Mouse (Mus musculus) heart, adult 2 months (tissue): ENCODE measurements around the gene Ube2n. TPM values are rescaled to one million over a fixed set of nuclear protein-coding genes. Genes with fewer than 3 reads are reported as not detected.

Experiments
- DNase-seq, 2 experiments: peaks; one replicate each; pipeline ENCODE4 v3.0.0; 2021
- H3K27ac ChIP-seq: fragments of 200-600 bp; 2 replicates; pipeline ENCODE4 v1.8.1; 2022
- H3K27me3 ChIP-seq: fragments of 200-500 bp; 2 replicates; pipeline ENCODE4 v1.6.1; 2012; ENCODE audit warnings: mild to moderate bottlenecking, low read length, inconsistent platforms, mixed read lengths; ENCODE audit not compliant: control insufficient read depth, insufficient read depth
- H3K36me3 ChIP-seq: fragments of 200-500 bp; 2 replicates; pipeline ENCODE4 v1.6.1; 2012; ENCODE audit warnings: low read length, inconsistent platforms; ENCODE audit not compliant: control insufficient read depth, insufficient read depth
- H3K4me1 ChIP-seq: fragments of 200-500 bp; 2 replicates; pipeline ENCODE4 v1.6.1; 2011; ENCODE audit warnings: low read length; ENCODE audit not compliant: control insufficient read depth, insufficient read depth
- H3K4me3 ChIP-seq: fragments of 200-600 bp; 2 replicates; pipeline ENCODE4 v1.8.1; 2022
- H3K79me2 ChIP-seq: fragments of 200-500 bp; replicated peaks from 2 replicates; pipeline ENCODE4 v1.6.1; 2012; ENCODE audit warnings: mild to moderate bottlenecking, inconsistent platforms, low read length, moderate library complexity, mixed read lengths; ENCODE audit not compliant: control insufficient read depth, insufficient read depth
- H3K9ac ChIP-seq: fragments of 200-500 bp; 2 replicates; pipeline ENCODE4 v1.6.1; 2012; ENCODE audit warnings: low read depth, mild to moderate bottlenecking, control low read depth, inconsistent platforms, low read length, mixed read lengths
- CTCF ChIP-seq: fragments of 200-600 bp; IDR thresholded peaks from 2 replicates; pipeline ENCODE4 v1.8.1; 2022; ENCODE audit warnings: antibody characterized with exemption, mild to moderate bottlenecking, moderate library complexity
- EP300 ChIP-seq: fragments of 200-500 bp; IDR thresholded peaks from 2 replicates; pipeline ENCODE4 v1.6.1; 2011; ENCODE audit warnings: low read depth, low read length, control low read depth; ENCODE audit not compliant: insufficient read depth
- POLR2A ChIP-seq: fragments of 200-500 bp; IDR thresholded peaks from 2 replicates; pipeline ENCODE4 v1.6.1; 2011; ENCODE audit warnings: mild to moderate bottlenecking, low read depth, low read length, control low read depth; ENCODE audit not compliant: insufficient read depth
- WGBS: fragments of 180-500 bp; shearing (Covaris S2); methylation state at CpG from one replicate; pipeline ENCODE4 v1.1.7; 2018; 5-methylcytosine and 5-hydroxymethylcytosine counted together
- intact Hi-C: fragments of 180-260 bp; cut with DNase I; formaldehyde crosslinking; loops from one replicate; pipeline ENCODE4 v1.15.1; 2025
- long read RNA-seq: library from polyadenylated mRNA; stranded (forward); transcript quantifications from one replicate; pipeline ENCODE4 v2.0.0, GENCODE M21; 2021
- polyA plus RNA-seq: library from polyadenylated mRNA; depleted of rRNA; stranded (reverse); fragments of >200 nt; gene quantifications from 2 replicates; pipeline ENCODE4 v1.2.3, GENCODE M21; 2012; rRNA removed
- total RNA-seq, 2 experiments: library from RNA; stranded (reverse); gene quantifications; 2 replicates each; pipeline ENCODE4 v1.2.3; 2021

Gene Ube2n
- 10 to 100 TPM; 89.5 to 89.7 TPM for total RNA-seq
- polyA plus RNA-seq = 48.8 and 98.2 TPM in 2 replicates
- long read RNA-seq, transcript Ube2n-201 (4 exons, 3,867 nt) = major isoform, 54 of 60 reads
- long read RNA-seq, partial matches to known transcripts = 2 of 60 reads
- long read RNA-seq, other reads (novel, unspliced or antisense) = 4 of 60 reads

DNA sequence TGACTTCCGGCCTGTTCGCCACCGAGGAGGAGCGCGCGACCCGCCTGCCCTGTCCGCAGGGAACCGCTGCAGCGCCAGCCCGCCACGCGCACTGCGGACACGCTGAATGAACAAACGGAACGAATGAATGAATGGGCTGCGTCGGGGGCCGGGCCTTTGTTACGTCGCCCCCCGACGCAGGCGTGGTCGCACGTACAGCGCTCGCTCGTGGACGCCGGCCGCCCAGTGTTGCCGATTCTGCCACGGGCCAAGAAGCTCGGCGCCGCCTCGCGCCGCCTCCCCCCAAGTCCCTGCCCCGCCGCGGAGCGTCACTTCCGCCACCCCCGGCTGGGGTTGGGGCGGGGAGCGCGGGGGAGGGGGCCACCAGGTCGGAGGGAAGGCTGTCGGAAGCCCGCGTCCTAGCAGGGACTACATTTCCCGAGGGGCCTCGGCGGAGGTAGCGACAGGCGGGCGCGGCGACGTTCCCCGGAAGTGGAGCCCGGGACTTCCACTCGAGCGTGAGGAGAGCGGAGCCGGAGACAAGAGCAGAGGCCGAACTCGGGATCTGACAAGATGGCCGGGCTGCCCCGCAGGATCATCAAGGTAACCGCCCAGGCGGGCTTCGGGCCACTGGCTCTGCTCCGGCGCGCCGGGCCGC, at the start of gene Ube2n:
Gene Ube2n, plus strand, starts transcription at position 490 of the 637 bp plus-strand sequence.
- H3K27me3 ChIP-seq = no peaks in the 10 kb centered on the region
- H3K4me3 ChIP-seq = peak within 1 kb of the TSS; percentile 86
- H3K79me2 ChIP-seq = peaks cover 3% of the 10 kb centered on the region; the same call in 1 of the 2 replicates
- H3K4me1 ChIP-seq = peaks cover 9% of the 10 kb centered on the region
- peak within 1 kb of the TSS; percentile 93 for H3K27ac ChIP-seq
- TF ChIP-seq EP300 (peak; percentile 7; the same call in 1 of the 2 replicates), POLR2A (peak; percentile 77), CTCF (0 out of 2 replicates have a peak, but pooled peaks have one; percentile 10)
- intact Hi-C loops = loop anchor here (2.0 kb wide), 1 partner anchor 14 kb away; the partner anchor contains the start of gene Mrpl42
- WGBS = under 1% methylated on average over 81 of the region's 81 CpGs
- peak within 1 kb of the TSS; percentile 93 for H3K9ac ChIP-seq
- peak; percentile 98 to 99 for DNase-seq
- peaks cover 6% of the 10 kb centered on the region for H3K36me3 ChIP-seq

DNA sequence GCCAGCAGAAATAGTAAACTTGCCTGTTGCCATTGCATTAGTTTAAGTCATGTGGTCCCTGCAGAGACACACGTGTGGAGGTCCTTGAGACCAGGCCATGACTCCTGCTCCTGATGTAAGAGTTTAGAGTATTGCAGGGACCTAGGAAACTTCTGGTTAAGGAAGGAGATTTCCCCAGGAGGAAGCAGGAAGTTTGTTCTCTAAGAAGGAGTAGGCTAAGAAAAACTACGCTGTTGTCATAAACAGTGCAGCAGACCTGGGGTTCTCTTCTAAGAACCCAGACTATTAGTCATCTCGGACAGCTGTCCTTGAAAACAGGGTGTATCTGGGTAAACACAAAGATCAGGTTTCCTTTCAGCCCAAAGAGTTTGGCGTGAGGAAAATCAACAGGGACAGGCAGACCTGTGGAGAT, 49.5 kb upstream of the Ube2n start:
- 32% methylated on average over 4 of the region's 4 CpGs for WGBS
- no peak for TF ChIP-seq CTCF
- TF ChIP-seq EP300 = no peak
- TF ChIP-seq POLR2A = no peak
- Histone ChIP-seq H3K36me3 (no peaks in the 10 kb centered on the region), H3K4me1 (no peaks in the 10 kb centered on the region; the same call in none of the 2 replicates), H3K27ac (no peak overlapping the region), H3K4me3 (no peak overlapping the region), H3K9ac (no peak overlapping the region), H3K79me2 (no peaks in the 10 kb centered on the region), H3K27me3 (no peaks in the 10 kb centered on the region)
- intact Hi-C loops = no loop called here
- no peak for DNase-seq

DNA sequence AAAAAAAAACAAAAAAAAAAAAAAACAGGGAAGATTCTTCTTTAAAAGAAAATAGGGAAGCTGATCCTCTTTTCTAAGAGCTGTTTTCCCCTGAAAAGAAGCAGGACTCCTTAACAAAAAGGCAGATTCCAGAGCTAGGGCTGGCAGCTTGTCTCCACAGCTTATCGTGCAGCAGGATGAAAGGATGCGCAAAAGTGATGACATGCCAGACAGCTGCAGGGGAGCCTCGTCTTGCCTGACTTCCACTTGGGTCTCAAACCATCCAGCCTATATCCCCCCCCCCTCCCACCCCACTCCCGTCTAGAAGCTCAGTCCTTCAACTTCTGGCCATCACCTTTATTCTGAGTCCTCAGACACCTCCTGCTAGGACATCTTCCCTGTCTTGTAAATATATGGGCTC, 46.1 kb upstream of the Ube2n start:
- no peak overlapping the region for H3K4me3 ChIP-seq
- DNase-seq = no peak
- WGBS = 69% methylated on average over 4 of the region's 4 CpGs

DNA sequence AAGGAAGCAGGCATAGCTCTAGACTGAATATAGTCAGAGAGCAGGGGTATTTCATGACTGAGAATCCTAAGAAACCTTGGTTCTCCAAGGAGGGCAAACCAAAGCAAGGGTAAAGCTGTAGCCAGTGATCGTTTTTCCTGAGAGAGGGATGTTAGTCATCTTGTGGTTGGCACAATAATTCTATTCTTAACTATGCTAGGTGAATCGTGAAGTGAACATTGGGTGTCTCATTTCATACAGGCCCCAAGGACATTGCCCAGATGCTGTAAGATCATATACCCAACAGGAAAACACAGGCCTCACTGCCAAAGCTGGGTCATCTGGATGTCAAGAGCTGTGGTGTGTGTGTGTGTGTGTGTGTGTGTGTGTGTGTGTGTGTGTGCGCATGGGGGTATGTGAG, 43.8 kb upstream of the Ube2n start:
- Histone ChIP-seq H3K4me3 (no peak overlapping the region), H3K27ac (no peak overlapping the region), H3K36me3 (no peaks in the 10 kb centered on the region), H3K4me1 (no peaks in the 10 kb centered on the region), H3K79me2 (no peaks in the 10 kb centered on the region), H3K27me3 (no peaks in the 10 kb centered on the region), H3K9ac (no peak overlapping the region)
- intact Hi-C loops = no loop called here
- DNase-seq = no peak
- TF ChIP-seq CTCF (no peak), POLR2A (no peak), EP300 (no peak)
- WGBS = 80% methylated on average over 3 of the region's 3 CpGs

More for the DNA sequence above, 46.1 kb upstream of the Ube2n start:
- Histone ChIP-seq H3K27ac (no peak overlapping the region), H3K9ac (no peak overlapping the region), H3K4me1 (no peaks in the 10 kb centered on the region; the same call in none of the 2 replicates), H3K79me2 (no peaks in the 10 kb centered on the region), H3K36me3 (no peaks in the 10 kb centered on the region), H3K27me3 (no peaks in the 10 kb centered on the region)
- intact Hi-C loops = no loop called here
- TF ChIP-seq CTCF (no peak), EP300 (no peak)

DNA sequence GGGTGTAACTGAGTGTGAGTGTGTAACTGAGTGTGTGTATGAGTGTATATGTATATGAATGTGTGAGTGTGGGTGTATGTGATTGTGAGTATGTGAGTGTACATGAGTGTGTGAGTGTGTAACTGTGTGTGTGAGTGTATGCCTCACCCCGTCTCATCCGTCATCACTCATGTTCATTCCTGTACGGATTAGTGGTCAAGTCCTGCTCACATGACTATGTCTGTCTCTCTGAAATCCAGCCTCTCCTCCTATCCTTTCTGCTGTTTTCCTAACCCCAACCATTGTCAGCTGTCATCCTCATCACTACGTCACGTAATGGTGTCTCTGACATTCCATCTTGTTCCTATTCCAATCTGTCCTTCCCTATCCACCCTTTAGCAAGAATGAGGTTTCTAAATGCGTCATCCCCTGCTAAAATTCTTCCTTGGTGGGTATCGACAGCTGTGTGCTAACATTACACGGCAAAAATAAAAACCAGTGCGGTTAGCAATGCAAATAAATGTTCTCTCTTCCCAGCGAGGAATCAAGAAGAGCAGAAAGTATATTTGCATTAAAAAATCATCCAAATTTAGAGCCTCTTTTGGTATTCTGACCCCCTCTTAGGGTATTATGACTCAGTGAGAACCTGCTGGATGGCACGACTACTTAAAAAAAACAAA, 42.9 kb upstream of the Ube2n start:
- intact Hi-C loops = no loop called here
- no peak overlapping the region for H3K27ac ChIP-seq
- no peak overlapping the region for H3K9ac ChIP-seq
- H3K27me3 ChIP-seq = no peaks in the 10 kb centered on the region
- no peak overlapping the region for H3K4me3 ChIP-seq
- no peaks in the 10 kb centered on the region for H3K79me2 ChIP-seq
- DNase-seq = no peak
- TF ChIP-seq CTCF (no peak), EP300 (no peak), POLR2A (no peak)
- H3K4me1 ChIP-seq = no peaks in the 10 kb centered on the region
- WGBS = 88% methylated on average over 11 of the region's 11 CpGs
- no peaks in the 10 kb centered on the region for H3K36me3 ChIP-seq
